Mouse (Mus musculus) myocyte (in vitro differentiated cells): ENCODE data around the gene Slc29a1. TPM values are rescaled to one million over a fixed set of nuclear protein-coding genes. Genes with fewer than 3 reads are reported as not detected.

Experiments
- H3K27me3 ChIP-seq: one replicate; pipeline ENCODE4 v1.6.1; 2011; ENCODE audit not compliant: control insufficient read depth, insufficient read depth, insufficient read length
- H3K36me3 ChIP-seq: one replicate; pipeline ENCODE4 v1.6.1; 2011; ENCODE audit not compliant: control insufficient read depth, insufficient read depth
- H3K4me2 ChIP-seq: one replicate; pipeline ENCODE4 v1.6.1; 2011; ENCODE audit warnings: low read depth, control low read depth
- H3K4me3 ChIP-seq: one replicate; pipeline ENCODE4 v1.5.1; 2011; ENCODE audit warnings: mild to moderate bottlenecking, control low read depth, moderate library complexity
- H3K79me2 ChIP-seq: one replicate; pipeline ENCODE4 v1.6.1; 2011; ENCODE audit not compliant: control insufficient read depth, insufficient read depth
- H3ac ChIP-seq: one replicate; pipeline ENCODE4 v1.6.1; 2011; ENCODE audit not compliant: control insufficient read depth, insufficient read length
- CEBPB ChIP-seq: IDR thresholded peaks from 2 replicates; pipeline ENCODE4 v1.6.1; 2011; ENCODE audit warnings: mild to moderate bottlenecking, moderate library complexity; ENCODE audit not compliant: poor library complexity, insufficient read depth, severe bottlenecking
- E2F4 ChIP-seq: IDR thresholded peaks from one replicate; pipeline ENCODE4 v1.6.1; 2011; ENCODE audit warnings: mild to moderate bottlenecking, control low read depth, moderate library complexity; ENCODE audit not compliant: insufficient read depth
- MAX ChIP-seq: IDR thresholded peaks from one replicate; pipeline ENCODE4 v1.6.1; 2011; ENCODE audit warnings: low read depth, mild to moderate bottlenecking, control low read depth
- MYOD1 ChIP-seq, 3 experiments: IDR thresholded peaks; one replicate each; pipeline ENCODE4 v1.6.1; 2011; ENCODE audit warnings: control low read depth in 2 of 3, low read depth in 2 of 3, mild to moderate bottlenecking in 2 of 3, moderate library complexity in 1 of 3; ENCODE audit not compliant: insufficient read length in 2 of 3, control insufficient read depth in 1 of 3
- MYOG ChIP-seq, 3 experiments: IDR thresholded peaks; one replicate each; pipeline ENCODE4 v1.6.1; 2011; ENCODE audit warnings: control low read depth in 2 of 3, low read depth in 2 of 3, mild to moderate bottlenecking in 2 of 3; ENCODE audit not compliant: insufficient read length in 2 of 3, control insufficient read depth in 1 of 3, insufficient read depth in 1 of 3
- POLR2A ChIP-seq: IDR thresholded peaks from one replicate; pipeline ENCODE4 v1.6.1; 2011; ENCODE audit warnings: low read depth, mild to moderate bottlenecking, control low read depth, moderate library complexity; ENCODE audit not compliant: insufficient read length
- POLR2AphosphoS2 ChIP-seq: IDR thresholded peaks from one replicate; pipeline ENCODE4 v1.6.1; 2011; ENCODE audit warnings: low read depth, control low read depth; ENCODE audit not compliant: insufficient read length
- REST ChIP-seq: IDR thresholded peaks from one replicate; pipeline ENCODE4 v1.6.1; 2011; ENCODE audit warnings: mild to moderate bottlenecking, control low read depth, moderate library complexity; ENCODE audit not compliant: insufficient read depth, insufficient read length
- SRF ChIP-seq: IDR thresholded peaks from one replicate; pipeline ENCODE4 v1.6.1; 2011; ENCODE audit warnings: low read depth; ENCODE audit not compliant: control insufficient read depth, insufficient read length
- TCF12 ChIP-seq: IDR thresholded peaks from one replicate; pipeline ENCODE4 v1.6.1; 2011; ENCODE audit warnings: mild to moderate bottlenecking, control low read depth; ENCODE audit not compliant: poor library complexity, insufficient read depth, severe bottlenecking
- TCF3 ChIP-seq: IDR thresholded peaks from one replicate; pipeline ENCODE4 v1.6.1; 2011; ENCODE audit warnings: low read depth, control low read depth; ENCODE audit not compliant: insufficient read length
- USF1 ChIP-seq: IDR thresholded peaks from one replicate; pipeline ENCODE4 v1.6.1; 2011; ENCODE audit warnings: low read depth, mild to moderate bottlenecking, control low read depth, moderate library complexity
- polyA plus RNA-seq: library from polyadenylated mRNA; unstranded; fragments of >200 nt; fragmentation: generic; extraction: Trizol; gene quantifications from one replicate; pipeline ENCODE4 v1.2.1, GENCODE M21; 2012; ENCODE audit warnings: missing spikeins

The Slc29a1 gene
- polyA plus RNA-seq, 1 experiment: 913 TPM

DNA sequence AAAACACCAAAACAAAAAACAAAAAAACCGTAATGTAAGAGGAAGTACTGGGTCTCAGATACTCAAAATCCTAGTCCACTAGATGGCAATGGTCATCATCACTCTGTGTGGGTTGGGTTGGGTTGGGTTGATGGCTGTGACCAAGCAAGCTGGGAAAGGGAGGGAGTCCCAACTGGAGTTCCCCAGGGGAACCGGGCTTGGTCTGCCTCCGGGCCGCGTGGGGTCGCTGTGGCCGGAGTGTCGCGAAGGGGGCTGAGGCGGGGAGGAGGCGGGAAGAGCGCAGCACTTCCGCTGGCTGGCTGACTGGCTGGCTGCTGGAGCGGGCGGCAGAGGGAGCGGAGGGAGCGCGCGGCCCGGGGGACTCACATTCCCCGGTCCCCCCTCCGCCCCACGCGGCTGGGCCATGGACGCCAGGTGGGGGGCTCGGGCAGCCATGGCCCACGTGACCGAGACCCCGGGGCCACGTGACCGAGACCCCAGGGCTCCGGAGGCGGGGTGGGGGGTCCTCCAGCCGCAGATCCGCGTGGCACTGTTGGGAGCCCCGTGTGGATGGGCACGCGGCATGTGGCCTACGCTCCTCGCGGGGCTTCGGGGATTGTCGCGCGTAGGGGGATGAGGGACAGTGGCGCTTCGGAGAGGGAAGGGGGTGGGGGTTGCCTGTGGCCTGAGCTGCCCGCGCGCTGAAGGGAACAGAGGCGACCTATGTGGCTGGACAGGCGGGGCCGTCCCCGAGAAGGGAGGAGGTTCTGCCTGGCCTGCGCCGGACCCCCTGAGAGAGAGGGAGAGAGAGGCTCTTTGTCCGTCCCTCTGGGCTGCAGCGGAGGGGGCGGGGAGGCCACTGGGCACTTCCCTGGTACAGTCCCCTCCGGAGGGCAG is 35.5 kb downstream of the Slc29a1 start, which contains the start of gene Slc35b2:
Slc35b2 (plus strand) TSS at position 220 of the 876 bp plus-strand sequence.
- Histone ChIP-seq H3ac (peak within 1 kb of the TSS; percentile 57), H3K27me3 (no peaks in the 10 kb centered on the region), H3K79me2 (peaks cover 14% of the 10 kb centered on the region), H3K4me2 (peak within 1 kb of the TSS; percentile 94), H3K4me3 (peak within 1 kb of the TSS; percentile 48), H3K36me3 (peaks cover 26% of the 10 kb centered on the region)
- TF ChIP-seq SRF (peak; percentile 42), REST (no peak), POLR2A (peak; percentile 97), TCF12 (no peak), MYOD1 (IDR thresholded peaks at IDR 0.05; ENCODE audit: control insufficient read depth in 1 of 3, insufficient read length in 2 of 3, low read depth in 2 of 3) (peak in 1 of 3 experiments; percentile 32), TCF3 (no peak), E2F4 (peak; percentile 43), CEBPB (no peak), USF1 (peak; percentile 12), POLR2AphosphoS2 (peak; percentile 96), MYOG (IDR thresholded peaks at IDR 0.05; ENCODE audit: control insufficient read depth in 1 of 3, insufficient read depth in 1 of 3, insufficient read length in 2 of 3, low read depth in 2 of 3) (peak in 2 of 3 experiments; percentile 14 to 32), MAX (no peak)

- Histone ChIP-seq H3K36me3 (peaks cover 20% of the 10 kb centered on the region), H3K27me3 (no peaks in the 10 kb centered on the region), H3K4me3 (no peak overlapping the region), H3ac (peak overlapping the region; percentile 57), H3K79me2 (peaks cover 8% of the 10 kb centered on the region), H3K4me2 (no peak overlapping the region)
- TF ChIP-seq CEBPB: no peak
- TF ChIP-seq POLR2AphosphoS2: no peak
Observed at GRCm38 (mm10) chr17:45563216-45563615, 36.2 kb downstream of the Slc29a1 start.

DNA sequence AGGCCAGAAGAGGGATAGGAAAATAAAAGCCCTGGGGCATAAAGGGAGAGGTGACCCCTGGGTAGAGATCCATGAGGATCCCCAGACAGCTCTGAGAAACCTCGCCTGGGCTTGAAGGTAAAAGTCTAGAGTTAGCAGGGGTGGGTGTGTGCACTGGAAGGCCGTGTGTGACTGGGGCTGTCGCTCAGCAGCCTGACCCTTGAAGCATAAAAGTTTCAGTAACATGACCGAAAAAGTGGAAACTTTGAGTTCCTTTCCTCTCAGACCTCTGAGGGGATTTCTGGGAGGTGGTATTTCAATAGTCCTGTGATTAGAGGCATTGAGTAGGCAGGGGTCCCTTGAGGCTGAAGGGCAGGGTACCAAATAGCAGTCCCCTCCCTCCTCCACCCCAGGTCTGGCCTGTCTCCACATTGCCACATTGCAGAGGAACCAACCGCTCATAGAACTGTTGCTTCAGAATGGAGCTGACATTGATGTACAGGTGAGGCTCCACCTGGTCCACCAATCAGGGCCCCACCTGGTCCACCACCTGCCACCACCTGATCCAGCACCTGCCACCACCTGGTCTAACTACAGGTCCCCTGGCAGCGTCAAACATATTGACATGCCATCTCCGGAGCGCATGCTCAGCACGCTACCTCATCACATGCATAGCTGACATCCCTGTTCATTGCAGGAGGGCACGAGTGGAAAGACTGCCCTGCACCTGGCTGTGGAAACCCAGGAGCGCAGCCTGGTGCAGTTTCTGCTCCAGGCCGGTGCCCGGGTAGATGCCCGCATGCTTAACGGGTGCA is 39.5 kb downstream of the Slc29a1 start:
- Histone ChIP-seq H3K27me3 (no peaks in the 10 kb centered on the region), H3K4me3 (no peak overlapping the region), H3K79me2 (peaks cover 6% of the 10 kb centered on the region), H3K4me2 (no peak overlapping the region), H3K36me3 (no peaks in the 10 kb centered on the region), H3ac (no peak overlapping the region)
- TF ChIP-seq MYOG (IDR thresholded peaks at IDR 0.05; ENCODE audit: control insufficient read depth in 1 of 3, insufficient read depth in 1 of 3, insufficient read length in 2 of 3, low read depth in 2 of 3): no peak
- no peak for TF ChIP-seq REST
- no peak for TF ChIP-seq POLR2AphosphoS2
- TF ChIP-seq CEBPB: no peak

DNA sequence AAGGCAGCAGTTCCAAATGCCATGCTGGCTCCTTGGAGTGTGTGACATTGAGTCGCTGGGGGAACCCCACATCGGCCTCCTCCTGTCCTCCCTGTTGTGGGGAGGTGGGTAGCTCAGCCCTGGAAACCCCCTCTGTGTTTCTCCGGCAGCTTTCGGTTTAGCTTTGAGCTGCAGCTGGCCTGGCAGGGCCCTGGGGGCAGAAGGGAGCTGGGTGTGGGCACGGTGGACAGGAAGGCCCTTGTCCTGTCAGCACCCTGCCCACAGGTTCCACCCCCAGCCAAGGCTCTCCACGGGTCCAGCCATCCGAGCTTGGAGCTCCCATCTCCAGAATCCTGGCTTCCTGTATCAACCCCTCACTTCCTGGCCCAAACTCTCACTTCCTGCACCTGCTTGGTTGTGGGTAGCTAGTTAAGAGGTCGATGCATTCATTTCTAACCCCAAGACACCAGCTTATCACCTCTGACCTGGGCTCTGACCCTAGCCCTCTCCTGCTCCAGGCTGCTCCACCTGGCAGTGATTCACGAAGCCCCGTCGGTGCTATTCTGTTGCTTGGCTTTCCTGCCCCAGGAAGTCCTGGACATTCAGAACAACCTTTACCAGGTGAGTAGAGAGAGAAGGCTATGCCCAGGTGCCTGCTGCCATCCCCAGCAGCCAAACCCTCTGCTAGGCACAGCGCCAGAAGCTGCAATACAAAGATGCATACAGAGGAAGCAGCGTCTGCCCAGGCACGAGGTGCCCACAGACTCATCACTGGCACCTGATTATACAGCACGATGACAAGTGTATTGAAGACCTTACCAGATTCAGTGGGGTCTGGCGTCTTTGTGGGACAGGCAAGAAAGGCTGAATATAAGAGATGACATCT is 41.2 kb downstream of the Slc29a1 start:
- peak overlapping the region; percentile 6 for H3K4me2 ChIP-seq

More for the DNA sequence above, 41.2 kb downstream of the Slc29a1 start:
- Histone ChIP-seq H3K36me3 (no peaks in the 10 kb centered on the region), H3K27me3 (no peaks in the 10 kb centered on the region), H3K79me2 (no peaks in the 10 kb centered on the region), H3ac (no peak overlapping the region), H3K4me3 (no peak overlapping the region)
- no peak for TF ChIP-seq POLR2AphosphoS2
- no peak for TF ChIP-seq MYOD1 (IDR thresholded peaks at IDR 0.05; ENCODE audit: control insufficient read depth in 1 of 3, insufficient read length in 2 of 3, low read depth in 2 of 3)
- TF ChIP-seq POLR2A: no peak
- TF ChIP-seq CEBPB: no peak
- no peak for TF ChIP-seq MAX
- TF ChIP-seq USF1: no peak
- no peak for TF ChIP-seq E2F4
- no peak for TF ChIP-seq TCF3
- no peak for TF ChIP-seq SRF
- no peak for TF ChIP-seq MYOG (IDR thresholded peaks at IDR 0.05; ENCODE audit: control insufficient read depth in 1 of 3, insufficient read depth in 1 of 3, insufficient read length in 2 of 3, low read depth in 2 of 3)
- no peak for TF ChIP-seq TCF12
- no peak for TF ChIP-seq REST
